Mouse (Mus musculus) layer of hippocampus, adult 8-10 months (tissue): Measurements from ENCODE around the gene Tbkbp1. TPM values are rescaled to one million over a fixed set of nuclear protein-coding genes. Genes with fewer than 3 reads are reported as not detected.

Experiments used
- DNase-seq, 2 experiments: peaks; one replicate each; pipeline ENCODE4 v3.0.0; 2022; ENCODE audit warnings: low spot score in 2 of 2
- total RNA-seq, 4 experiments: library from RNA; stranded (reverse); gene quantifications; 2 replicates each; pipeline ENCODE4 v1.2.4; 2022

The Tbkbp1 gene
- total RNA-seq, 4 experiments from 2014 or later = 85.9 to 92.0 (median 89.4) TPM

DNA sequence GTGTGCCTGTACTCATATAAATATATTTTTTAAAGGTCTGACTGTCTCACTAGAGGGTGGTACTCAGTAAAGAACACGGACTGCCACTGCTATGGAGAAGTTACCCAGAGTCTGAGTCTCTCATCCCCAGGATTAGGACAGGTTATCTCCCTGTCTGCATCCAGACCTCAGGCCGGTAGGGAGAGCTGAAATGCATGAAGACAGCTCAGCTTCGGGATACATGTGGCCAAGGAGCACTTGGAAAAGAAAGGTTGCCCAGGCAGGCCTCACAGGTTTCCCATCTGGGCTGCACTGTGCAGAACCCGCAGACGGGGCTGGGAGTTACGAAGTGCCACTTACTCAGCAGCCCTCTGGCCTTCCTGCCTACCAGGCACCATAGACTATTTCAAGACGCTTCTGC, 5.7 kb upstream of the Tbkbp1 start:
- DNase-seq = no peak

DNA sequence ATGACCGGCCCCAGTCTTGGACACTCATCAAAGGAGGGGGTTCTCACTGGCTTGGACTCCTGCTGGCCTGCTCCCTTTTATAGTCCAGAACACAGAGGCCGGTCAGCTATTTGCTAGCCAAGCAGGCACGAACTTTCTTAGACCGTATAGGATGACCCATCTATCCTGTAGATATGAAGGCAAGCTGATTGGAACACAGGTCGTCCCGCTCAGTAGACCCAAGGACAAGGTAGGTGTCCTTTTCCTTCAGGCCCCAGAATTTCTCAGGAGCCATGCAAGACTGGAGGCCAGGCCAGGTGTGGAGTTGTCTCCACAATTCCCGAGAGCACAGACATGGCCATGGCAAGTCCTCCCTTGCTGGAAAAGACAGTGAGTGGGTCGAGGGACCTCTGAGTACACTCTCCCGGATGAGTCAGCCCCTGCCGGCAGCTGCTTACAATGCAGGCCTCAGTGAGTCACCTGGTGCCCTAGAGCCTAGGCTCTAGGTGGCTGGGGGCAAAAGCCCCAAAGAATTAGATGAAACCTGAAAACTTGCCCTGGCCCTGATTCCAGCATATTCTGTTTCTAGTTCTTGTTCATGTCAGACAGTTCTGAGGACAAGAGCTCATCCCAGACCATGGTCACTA, 1.5 kb upstream of the Tbkbp1 start:
- DNase-seq = no peak

DNA sequence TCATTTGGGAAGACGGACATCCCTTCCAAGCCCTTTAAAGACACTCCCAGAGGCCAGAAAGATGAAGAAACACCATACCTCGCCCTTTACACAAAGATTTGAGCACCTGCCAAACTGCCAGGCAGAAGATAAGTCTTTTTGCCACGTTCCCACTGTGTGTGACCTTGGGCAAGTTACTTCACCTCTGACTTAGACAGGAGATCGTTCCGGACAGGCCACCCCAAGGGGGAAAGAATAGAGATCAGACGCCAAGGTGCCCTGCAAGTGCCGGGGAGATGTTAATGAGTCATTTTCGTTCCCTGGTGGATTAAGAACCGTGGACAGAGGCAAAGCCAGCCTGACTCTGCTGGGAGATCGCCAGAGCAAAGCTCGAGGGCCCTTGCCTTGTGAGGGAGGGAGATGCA, 730 bp upstream of the Tbkbp1 start:
- no peak for DNase-seq

DNA sequence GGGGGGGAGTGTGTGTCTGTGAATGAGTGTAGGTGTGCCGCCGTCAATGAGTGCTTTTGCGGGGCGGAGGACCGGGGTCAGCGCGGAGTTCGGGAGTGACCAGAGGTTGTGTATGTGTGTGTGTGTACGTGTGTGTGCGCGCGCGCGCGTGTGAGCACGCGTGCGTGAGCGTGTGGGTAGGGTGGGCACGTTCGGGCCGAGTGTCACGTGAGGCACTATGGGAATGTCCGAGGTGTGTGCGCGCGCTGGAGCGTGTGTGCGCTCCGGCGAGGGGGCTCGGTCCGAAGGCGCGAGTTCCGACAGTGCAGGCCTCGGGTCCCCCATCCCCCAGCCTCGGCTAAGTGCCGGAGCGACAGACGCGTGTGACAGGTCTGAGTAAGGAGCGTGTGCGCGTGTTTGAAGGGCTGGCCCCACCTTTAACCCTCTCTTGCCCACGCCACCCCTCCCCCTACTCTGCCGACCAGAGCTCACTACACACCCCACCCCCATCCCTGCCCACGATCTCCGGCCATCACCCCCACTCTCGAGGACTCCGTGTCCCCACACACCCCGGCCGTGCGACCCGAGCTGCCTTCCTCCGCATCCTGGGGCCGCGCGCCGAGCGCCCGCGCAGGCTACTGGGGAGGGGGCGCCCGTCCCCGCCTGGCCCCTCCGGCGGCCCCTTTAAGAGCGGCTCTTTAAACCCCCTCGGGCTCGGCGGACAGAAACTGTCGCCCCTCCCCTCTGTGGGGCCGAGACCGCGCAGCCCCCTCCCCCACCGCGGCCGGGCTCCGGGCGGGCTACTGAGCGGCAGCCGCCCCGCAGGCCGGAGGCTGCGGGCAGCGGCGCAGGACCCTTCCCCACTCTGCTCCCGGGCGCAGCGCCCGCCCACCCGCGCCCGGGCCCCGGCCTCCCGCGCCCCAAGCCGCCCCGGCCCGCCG, 624 bp downstream of the Tbkbp1 start:
- peak; percentile 58 to 65 for DNase-seq

DNA sequence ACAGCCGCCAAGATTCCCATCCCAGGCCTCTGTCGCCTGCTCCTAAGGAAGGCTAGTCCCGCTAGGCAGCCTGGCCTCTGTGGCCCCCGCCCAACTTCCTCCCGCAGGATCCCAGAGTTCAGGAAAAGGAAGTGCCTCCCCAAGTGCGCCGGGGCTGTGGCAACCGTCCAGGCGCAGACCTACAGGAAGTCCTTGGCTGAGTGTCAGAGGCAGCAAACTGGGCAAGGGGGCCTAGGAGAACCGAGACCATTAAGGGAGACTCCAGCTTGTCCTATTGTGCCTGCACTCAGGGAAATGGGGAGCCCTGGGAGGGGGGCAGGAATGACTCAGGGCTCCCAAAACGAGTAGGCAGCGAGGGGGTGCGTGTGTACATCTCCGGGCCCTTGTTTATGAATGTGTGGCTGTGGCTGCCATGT, 1.3 kb downstream of the Tbkbp1 start:
- DNase-seq = no peak

DNA sequence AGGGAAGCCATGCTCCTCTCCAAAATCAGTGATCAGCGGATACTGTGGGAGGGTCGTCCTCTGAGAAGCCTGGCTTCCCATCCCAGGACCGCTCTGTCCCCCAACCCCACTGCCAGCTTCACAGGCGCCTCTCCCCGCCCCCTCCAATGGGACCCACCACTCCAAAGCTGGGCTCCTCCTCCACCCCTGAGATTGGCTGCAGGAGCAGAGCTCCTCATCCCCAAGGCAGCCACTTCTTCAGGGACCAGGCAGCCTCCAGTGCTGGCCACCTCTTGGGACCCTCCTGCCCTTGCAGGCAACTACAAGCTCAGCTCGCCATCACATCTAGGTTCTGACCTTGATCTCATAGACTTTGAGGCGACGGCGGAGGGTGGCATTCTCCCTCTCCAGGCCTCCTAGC, 2.3 kb downstream of the Tbkbp1 start:
- no peak for DNase-seq

DNA sequence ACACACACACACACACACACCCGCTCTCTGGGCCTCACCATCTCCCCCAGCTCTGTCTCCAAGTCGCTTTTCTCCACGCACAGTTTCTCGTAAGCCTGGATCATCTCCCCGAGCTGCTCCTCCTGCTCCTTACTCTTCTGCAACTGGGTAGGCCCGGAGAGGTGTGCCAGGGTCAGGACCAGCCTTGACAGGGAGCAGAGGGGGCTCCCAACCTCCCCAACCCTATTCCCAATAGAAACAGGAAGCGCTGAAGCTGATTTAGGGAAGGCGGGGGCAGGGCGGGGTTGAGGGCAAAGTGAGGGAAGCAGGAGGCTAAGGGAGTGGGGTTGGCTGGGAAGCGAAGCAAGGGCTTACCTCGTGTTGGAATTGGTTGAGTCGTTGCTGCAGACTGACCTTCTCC, 2.7 kb downstream of the Tbkbp1 start:
- DNase-seq = no peak

DNA sequence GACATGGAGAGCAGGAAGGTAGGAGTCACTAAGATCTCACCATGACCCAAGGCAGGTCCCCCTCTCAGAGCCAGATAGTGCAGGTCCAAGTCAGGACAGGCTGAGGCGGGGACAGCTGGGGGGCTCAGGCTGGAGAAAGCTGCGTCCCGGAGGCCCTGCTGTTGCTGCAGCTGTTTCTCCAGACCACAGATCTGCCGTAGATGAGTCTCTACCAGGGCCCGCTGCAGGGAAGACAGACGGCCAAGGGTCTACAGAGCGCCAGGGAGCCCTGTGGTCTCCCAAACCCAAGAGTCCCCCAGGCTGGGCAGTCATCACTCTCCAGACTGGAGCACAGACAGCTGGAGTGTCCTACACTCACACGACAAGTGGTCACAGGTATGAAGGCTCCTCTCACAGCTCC, 4.0 kb downstream of the Tbkbp1 start:
- DNase-seq = no peak

DNA sequence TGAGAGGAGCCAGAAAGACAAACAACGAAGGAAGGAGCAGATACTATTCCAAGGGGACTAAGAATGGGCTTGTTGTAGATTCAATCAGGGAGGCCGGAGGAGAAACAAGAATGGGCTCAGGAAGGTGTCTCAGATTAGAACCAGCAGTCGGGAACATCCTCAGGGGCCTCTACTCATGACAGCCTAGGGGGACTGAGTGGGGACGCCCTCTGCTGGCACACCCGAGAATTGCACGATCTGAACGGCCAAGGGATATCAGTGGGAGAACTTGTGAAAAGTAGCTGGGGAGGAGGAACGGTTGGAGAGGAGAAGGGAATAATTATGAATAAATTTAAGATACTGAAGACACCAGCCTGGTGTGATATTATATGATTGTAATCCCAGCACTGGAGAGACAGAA, 4.6 kb downstream of the Tbkbp1 start:
- peak; percentile 72 to 86 for DNase-seq

DNA sequence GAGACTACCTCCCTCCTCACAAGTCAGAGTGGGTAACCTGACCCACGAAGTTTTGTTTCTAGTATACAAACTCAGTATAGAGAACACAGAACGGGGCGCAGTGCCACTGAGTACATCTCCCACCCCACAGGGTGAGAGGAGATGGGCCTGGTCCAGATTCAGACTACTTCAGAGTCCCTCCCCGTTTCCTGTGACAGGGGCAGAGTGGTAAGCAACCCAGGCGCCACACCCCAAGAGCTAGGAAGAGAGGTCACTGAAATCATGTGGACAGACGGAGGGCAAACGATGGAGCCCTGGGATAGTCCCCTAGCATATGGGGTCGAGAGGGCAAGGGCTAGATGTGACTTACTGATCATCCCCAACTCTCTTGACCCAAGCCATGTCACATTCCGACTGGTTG, 5.3 kb downstream of the Tbkbp1 start:
- DNase-seq = no peak

DNA sequence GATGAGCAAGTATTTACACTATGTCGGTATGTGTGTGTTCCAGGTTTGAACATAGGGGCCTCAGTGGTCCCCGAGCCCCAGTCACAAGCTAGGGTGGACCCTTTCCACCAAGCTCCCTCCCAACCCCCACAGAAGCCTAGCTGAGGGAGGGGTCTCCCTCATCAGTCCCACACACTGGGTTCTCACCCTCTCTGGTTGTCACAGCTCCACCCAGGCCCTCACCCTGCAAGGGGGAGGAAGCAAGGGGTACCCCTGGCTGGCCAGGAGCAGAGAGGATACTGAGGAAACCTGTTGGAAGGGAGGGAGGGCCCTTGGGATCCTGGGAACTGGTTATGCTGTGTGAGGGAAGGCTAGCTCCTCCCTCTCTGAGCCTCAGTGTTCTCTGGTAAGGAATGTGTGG, 6.0 kb downstream of the Tbkbp1 start:
- DNase-seq = no peak

DNA sequence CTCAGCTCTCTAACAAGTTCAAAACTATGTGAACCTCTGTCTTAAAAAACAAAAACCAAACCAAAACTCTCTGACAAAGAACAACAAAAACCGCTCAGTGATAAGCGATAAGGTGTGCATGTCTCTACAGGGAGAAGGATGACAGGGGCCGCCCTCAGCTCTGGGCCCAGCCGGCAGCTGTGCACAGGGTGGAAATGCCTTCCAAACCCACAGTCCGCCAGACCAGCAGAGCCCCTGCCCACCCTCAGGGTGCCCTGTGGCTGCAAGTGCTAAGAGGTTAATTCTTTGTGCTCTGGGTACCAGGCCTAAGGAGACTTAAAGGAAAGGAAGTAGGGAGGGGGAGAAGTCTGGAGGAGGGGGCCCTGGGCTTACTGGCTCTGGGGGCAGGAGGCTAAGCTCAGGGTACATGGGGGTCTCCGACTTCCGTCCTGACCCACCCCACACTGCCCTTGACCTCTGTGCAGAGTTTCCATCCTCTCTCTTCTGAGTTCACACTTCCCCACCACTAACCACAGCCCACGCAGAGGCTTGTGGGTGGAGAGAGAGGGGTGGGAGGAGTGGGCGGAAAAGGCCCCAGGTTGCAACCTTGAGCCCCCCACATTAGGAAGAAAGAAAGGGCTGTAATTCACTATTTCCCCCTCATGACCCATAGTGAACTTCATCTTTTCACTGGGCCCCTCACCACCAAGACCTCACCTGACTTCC, 7.9 kb downstream of the Tbkbp1 start:
- DNase-seq = no peak

DNA sequence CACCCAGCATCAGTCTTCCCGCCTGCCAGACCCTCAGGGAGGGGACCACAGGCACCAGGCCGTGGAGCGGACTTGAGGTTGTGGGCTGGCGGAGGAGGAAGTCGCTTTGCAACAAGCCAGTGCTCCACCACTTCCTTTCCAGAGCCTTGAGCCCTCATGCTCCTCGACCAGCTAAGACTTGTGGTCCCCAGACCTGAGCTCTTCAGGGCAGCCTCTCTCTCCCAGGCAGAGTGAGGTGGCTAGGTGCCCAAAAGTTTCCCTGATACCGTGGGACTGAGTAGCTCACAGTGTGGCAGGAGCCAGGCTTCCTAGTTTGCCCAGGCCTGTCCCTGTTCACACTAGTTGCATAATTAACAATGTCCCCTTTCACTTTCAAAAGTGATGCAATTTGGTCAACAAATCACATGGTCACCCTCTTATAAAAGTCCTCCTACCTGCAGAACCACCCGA, 9.1 kb downstream of the Tbkbp1 start:
- no peak for DNase-seq

DNA sequence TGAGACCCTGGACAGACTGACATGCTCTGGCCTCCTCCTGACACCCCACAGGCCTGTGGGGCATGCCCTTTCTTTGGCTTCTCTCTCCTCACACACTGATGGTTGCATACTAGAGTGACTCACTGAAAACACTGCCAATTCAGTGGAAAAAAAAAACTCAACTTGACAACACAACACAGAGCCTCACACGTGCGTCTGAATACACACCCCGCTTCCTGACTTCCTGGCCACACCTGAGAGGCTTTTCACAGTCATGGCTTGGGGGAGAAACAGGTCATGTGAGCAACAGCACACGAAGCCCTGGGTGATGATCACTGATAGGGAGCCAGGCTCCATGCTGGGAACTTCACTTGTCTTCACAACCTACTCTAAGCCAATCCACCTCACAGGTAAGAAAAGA, 10.5 kb downstream of the Tbkbp1 start:
- no peak for DNase-seq

DNA sequence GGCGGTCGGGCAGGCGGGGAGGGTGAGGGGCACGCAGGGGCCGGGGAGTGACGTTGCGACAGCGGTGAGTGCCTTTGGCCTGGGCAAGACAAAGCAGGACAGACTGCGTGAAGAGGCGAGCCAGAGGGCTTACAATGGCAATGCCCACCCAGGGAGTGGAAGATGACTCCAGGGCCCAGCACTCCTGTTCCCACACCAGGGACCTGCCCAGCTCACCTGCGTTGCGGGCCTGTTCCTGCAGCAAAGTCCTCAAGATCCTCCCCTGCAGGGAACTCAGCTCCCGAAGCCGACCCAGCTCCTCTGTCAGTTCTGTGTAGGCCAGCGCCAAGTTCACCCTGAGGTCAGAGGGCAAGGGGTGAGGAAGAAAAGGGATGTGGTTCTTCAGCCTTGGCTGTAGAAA, 12.0 kb downstream of the Tbkbp1 start:
- DNase-seq = no peak

DNA sequence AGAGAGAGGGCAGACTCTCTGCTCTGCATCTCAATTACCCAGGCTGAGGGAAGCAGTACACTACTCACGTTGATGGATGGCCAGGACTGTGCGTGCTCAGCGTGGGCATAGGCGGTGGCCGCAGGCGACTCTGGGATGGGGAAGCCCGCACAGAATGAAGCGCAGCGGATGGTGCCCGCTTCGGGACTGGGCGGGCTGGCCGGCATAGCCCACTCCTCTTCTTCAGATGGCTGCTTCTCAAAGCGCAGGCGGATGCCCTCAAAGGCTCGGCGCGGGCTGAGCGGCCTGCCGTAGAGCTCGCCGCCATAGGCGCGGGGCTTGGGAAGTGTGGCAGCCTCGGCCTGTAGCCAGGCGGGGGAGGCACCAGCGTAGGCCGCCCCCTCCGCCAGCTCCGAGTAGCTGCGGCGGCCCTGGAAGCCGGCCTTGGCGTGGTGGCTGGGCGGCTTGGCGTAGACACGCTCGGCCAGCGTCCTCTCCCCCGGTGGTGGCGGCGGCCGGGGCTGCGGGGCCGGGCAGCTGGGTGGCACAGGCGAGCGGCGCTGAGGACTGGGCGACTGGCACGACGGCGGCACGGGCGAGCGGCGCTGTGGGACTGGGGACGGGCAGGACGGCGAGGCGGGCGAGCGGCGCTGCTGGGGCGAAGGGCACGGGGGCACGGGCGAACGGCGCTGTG, 12.6 kb downstream of the Tbkbp1 start:
- DNase-seq = no peak

DNA sequence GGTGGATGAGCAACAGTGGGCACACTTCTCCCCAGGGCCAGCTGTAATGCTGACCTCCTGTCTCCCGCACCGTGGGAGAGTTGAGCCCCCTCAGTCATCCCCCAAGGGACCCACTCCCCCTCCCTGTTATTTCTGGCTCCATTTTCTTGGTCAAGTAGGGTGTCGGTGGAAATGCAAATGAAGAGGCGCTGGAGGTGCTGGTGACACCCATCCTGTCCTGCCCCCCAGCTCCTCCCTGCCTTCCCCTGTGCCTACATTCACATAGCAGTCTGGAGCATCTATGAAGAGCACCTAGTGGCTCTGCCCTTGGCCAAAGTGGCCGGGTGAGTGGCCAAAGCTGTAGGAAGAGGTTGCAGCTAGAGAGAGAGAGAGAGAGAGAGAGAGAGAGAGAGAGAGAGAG, 18.0 kb downstream of the Tbkbp1 start:
- DNase-seq = no peak

DNA sequence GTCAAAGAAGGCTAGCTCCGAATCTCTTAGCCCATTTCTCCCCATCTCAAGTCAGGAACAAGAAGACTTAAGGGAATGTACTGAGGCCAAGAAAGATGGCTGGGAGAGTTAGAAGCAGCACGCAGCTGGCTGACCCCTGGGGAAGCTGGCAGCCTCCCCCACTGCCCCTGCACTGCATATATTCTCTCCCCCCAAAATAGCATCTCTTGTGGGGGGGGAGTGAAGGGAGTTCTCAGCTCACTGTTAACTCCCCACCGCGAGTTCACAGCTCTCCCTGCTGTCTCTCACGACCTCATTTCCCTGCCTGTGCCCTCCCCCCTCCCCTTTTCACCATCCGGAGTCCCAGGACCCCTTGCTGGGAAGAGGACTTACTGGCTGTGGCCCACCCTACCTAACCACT, 19.1 kb downstream of the Tbkbp1 start:
- DNase-seq = no peak

DNA sequence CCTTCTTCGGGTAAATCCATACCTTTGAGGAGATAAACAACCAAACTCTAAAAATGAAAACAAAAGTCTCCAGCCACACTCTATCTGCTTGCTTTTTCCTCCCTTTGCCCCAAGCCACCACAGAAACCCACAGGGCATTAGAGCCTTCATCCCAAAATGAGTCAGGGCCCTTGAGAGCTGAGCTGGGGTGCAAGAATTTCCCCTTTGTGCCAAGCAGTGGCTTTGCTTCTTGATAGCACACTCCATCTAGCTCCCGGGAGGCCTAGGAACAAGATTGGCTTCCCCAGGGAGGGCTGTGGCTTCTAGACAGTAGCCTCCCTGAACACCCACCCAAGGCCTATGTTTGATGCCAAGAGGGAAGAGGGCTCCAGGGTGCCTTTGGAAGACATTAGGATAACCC, 19.6 kb downstream of the Tbkbp1 start:
- no peak for DNase-seq

DNA sequence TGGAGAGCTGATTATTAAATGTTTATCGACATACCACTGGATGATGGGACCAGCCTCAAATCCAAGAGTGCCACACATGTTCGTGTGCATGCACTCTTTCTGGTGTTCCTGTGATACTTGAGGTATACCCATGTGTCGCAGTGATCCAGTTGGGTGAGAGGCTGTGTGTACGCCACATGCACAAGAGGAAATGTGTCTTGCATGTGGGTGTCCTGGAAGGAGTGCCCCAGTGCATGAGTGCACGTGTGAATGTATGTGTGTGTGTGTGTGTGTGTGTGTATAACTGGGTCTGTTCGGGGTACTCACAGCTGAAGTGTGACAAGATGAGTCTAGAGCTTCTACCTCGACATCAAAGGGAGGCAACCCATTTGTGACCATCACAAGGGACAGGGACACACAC, 21.0 kb downstream of the Tbkbp1 start:
- no peak for DNase-seq

DNA sequence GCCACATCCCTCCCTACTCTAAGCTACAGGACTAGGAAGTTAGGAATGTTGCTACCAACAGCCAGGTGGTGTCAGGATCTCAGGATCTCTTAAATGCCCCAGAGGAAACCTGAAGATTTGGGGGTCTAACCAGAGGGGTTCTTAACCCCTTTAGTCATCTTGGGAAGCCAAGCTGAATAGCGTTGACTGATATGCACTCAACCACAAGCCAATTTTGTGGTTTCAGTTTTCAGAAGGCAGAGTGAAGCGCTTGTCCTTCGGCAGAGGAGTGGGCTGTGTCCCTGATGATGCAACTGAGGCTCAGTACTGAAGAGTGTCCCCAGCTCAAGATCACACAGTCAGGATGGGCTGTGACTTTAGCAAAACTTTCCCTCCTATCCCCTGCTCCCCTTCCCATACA, 22.3 kb downstream of the Tbkbp1 start:
- no peak for DNase-seq
